Mouse (Mus musculus) erythroblast, adult 5-6 weeks (primary cell): ENCODE measurements around the gene Nfatc2. TPM values are rescaled to one million over a fixed set of nuclear protein-coding genes. Genes with fewer than 3 reads are reported as not detected.

ENCODE experiments used
- ATAC-seq: replicated peaks from 2 replicates; pipeline ENCODE4 v1.8.0; 2016; ENCODE audit warnings: moderate number of reproducible peaks, mild to moderate bottlenecking, moderate TSS enrichment, inconsistent platforms; ENCODE audit not compliant: poor library complexity, low FRiP score, severe bottlenecking
- total RNA-seq, 2 experiments: library from RNA; stranded (forward) in 1 of 2; stranded (reverse) in 1 of 2; fragments of 150-400 nt in 1 of 2; fragments of 200-764, 138-1000 nt in 1 of 2; gene quantifications; 2 replicates each; pipeline versions ENCODE4 v1.2.3 to v1.2.4; 2015 to 2017; ENCODE audit warnings: low replicate concordance in 2 of 2

The Nfatc2 gene
- total RNA-seq, 2 experiments from 2014 or later = 0.43 to 6.5 TPM

DNA sequence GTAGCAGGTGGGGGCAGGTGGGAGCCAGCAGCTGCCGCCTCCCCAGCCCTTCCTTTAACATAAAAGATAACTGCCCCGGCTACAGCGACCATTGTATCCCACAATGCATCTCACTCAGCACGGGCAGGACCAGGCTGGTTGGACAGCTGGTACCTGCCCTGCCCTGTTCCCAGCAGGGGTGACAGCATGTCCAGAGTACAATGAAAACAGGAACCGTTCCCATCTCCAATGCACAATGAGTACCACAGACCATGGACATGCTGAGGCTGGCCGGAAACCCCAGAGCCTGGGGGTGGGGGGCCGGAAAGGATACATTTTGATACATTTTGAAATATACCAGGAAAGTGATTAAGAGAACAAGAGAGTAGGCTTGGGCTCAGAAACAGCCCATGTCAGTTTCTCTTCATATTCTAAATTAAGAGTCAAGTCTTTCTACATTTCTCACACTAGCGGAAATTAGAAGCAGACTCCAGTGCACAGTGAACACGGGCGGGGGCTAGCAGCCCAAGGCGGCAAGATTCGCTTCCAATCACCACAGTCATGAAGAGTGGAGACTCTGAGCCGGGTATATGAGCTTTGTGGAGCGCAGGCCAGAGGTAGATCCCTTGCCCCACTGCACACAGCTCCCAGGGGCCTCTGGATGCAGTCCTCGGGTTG, 55.4 kb downstream of the Nfatc2 start:
- no peak for ATAC-seq

DNA sequence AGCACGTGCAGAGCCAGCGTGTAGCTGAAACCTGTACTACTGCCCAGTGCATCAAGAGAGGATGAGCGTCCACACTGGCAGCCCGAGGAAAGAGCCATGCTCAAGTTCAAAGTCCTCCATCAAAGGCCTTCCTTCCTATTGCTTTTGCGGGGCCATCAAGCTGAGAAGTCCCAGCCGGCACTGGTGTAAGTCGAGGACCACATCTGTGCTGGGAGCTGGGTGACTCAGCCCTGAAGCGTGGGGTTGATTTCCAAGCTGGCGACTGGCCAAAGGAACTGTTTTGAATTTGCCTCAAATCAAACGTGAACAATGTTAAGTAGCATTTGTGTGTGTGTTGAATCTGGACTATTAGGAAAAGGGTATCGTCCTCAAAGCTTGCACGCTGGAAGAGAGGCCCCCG, 57.4 kb downstream of the Nfatc2 start:
- ATAC-seq = no peak

DNA sequence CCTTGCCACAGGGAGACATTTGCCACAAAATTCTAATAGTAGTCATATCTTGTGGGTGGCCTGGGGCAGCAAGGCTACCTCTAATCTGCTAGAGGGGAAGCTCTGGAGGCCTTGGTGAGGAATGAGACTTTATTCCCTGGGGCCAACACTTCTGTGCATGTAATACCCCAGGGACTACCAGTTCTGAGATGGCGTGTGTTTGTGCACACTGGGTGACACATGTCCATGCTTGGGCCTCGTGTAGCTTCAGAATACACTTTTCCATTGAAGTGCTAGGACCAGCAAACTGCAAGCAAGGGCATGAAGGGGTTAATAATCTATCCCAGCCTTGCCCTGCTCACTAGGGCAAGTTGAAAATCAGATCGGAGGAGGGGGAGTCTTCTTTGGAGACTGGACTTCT, 58.4 kb downstream of the Nfatc2 start:
- no peak for ATAC-seq

DNA sequence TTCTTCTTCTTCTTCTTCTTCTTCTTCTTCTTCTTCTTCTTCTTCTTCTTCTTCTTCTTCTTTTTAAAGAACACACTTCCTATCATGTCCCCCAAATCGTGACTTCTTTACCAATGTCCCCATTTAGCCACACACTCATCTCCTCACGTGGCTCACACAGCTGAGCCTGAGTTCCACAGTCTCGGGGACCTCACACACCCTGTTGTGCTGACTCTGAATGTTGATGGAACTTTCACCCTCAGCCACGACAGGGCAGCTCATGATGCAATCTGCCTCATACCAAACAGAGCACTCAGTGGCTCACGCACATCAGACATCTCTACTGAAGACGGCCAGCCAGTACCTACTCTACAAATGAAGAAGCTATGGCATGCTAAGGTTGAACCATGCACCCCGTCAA, 60.2 kb downstream of the Nfatc2 start:
- ATAC-seq = no peak

DNA sequence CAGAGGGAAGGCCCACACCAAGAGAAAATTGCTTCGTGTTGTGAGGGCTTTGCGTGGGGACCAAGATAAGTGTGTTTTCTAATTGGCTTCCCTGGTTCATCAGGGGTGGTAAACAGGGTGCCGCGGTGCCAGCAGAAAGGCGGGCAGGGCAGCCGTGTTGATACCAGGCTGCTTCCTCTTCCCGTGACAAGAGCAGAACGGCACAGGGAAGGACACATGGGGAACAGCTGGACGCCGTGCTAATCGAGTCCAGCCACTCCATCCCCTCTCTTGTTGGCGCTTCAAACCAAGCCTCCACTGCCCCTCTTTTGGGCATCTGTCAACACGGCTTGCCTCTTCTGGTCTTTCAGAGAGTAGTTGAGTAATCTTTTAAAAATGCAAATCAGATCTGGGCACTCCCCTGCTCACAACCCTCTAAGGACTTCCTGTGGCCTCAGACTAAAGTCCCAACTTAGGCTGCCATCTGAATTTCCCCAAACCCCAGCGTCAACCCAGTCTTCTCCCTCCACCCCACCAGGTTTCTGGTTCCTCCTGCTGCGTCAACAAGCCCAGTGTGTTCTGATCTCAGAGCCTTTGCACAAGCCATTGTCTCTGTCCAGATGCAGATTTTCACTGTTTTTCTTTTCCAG, 61.7 kb downstream of the Nfatc2 start:
- ATAC-seq = no peak

DNA sequence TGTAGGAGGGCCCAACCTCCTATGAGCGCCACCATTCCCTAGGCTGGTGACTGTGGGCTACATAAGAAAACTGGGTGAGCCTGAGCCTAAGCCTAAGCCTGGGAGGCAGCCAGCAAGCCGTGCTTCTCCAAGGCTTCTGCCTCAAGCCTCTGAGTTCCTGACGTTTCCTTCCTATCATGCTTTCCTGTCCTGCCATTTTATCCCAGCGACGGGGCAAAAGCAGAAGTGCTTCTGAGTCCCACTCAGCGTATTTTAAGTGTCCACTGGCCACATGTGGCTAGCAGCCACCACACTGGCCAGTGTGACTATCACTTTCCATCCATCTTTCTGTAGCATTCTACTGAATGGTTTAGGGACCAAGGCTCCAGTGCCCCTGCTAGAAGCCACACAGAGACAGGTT, 62.4 kb downstream of the Nfatc2 start:
- no peak for ATAC-seq

DNA sequence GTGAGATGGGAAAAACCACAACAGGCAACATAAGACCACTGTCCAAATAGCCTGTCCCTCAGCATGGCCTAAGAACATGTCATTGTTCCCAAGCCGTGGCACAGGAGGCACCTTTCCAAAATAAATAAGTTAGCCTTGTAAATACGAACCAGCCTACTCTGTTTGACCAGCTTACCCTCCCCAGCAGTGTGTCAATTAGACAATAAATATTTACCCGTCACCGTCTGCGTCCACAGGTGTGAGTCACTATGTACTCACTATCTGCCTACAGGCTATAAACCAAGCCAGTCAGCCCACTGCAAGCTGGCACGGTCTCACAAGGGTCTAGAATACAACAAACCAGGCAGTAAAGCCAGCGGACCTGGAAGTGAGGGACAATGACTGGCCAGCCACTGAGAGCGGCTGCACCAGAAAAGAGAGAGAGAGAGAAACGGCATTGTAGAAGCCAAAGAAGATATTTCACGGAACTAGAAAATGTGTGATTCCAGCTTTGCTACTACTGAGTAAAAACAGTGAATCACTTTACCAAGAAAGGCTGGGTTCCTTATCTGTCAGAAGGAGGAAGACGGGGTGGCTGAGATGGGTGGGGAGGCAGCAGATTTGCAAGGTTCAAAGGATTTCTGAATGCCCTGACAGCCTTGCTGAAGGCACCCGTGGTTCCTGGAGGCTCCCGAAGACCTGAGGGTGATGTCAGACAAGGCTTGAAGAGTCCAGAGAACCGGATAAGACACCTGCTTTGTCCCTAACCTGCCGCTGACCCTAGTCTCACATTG, 69.2 kb downstream of the Nfatc2 start:
- no peak for ATAC-seq

DNA sequence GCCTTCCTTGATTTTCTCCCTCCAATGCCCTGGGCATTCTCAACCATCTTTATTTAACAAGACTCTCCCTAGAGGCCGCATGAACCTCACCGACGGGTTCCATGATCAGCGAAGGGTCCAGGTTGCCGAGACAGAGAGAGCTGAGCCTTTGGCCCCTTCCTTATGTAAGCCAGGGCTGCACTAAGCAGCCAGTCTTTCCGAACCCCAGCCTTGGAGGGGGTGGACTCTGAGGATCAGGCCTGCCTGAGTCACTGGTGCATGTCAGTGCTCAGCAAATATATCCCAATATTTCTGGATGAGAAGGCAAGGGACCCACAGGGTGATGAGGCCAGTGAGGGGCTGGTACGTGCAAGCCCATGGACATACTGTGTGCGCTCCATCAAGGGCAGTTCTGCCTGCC, 72.9 kb downstream of the Nfatc2 start:
- no peak for ATAC-seq

DNA sequence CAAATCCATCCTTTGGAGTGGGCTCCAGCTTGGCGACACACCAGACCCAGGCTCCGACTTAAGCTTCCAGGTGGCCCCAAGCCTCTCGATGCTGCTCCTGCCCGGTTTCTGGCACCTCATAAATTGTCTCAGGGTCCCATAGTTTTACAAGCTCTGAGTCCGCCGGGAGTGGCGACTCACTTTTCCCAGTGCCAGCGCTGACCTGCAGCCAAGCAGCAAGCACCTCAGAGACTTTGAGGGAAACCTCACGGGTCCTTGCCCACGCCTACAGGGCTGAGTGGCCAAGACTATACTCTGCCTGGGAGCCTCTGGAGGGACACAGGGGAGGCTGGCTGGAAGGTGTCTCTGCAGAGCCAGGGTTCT, 74.0 kb downstream of the Nfatc2 start:
- no peak for ATAC-seq

DNA sequence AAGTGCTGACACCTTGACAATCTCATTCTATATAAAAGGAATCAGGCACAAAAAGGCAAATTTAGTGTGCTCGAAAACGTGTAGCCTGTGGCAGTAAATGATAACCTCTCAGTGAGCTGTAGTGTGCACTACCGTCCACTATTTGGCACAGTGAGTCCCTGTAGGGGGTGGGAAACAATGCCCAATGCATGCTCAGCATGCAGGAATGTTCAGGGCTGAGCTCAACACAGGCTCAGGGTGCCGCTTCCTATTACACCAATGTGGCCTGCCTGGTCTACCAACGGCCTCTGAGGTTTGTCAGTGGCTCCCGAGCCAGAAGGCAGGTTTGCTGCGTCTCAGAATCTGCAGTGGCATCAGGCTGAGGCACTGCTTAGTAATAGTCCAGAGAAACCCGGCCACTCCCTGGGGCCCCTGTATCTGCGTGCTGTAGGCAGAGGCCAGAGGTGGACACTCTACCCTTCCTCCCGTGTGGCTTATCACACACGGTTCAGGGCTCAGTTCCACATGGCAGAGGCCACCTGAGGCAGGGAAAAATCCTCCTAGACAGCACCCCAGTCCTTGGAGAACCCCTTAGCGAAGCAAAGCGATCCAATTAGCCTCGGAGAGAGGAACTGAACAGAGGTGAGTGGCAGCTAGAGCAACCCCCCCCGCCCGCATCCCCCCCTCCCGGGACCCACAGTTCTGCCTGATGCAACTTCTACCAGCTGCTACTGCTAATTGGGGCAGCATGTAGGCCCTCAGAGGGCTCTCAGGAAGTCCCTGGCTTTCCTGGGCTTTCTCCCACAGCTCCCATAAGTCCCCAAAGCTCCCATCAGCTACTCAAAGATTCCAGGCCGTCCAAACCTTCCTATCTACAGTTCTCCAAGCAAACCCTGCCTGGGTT, 74.7 kb downstream of the Nfatc2 start:
- no peak for ATAC-seq

DNA sequence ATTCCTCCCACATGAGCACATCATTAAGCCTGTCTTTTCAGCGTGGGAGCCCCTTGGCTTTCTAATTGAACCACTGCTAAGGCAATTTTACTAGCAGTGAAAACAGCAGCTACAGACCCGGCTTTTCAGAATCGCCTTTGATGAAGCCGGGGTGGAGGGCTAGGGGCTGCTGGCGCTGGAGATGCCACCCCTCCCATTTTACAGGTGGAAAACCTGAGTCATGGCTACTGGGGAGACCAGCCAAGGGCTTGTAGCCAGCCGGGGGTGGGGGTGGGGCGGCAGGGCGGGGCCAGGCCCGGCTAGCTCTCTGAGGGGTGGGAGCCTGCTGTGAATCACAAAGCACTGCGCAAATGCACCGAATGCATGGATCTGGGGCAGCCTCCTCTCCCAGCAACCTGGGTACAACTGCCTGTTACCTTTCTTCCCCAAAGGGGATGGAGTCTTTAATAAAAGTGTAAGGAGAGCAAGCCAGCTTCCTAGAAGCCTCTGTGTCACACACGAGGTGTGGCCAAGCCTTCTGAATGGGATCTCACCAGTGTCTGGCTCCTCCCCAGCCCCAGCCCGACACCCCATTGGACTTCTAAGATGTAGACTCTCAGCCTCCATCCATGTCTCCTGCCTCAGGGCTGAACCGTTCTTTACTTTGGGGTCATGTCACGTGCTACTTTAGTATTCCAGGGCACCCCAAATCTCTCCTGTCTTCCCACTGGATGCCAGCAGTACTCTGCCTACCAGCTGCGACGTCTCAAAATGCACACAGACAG, 75.9 kb downstream of the Nfatc2 start:
- no peak for ATAC-seq

DNA sequence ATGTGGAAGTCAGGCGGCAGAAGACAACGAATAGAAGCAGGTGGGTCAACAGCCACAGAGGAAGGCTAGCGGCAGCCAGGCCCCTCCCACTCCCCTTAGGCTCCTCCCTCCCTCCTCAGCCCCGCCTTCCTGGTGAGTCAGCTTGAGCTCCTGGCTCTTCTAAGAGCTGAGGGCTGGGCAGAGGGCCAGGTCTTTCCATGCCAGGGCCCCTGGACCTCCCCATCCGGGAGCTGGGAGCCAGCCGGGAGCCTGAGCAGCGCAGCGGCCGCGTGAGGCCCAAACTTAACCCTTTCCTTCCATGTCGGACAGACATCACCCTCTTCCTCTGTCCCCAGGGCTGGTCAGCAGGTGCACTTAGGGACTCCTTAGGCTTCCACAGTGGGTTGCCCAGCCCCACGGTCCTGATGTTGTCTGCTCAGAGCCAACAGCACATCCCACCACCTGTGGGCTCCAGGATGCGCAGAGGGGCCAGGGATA, 76.5 kb downstream of the Nfatc2 start:
- ATAC-seq = no peak

DNA sequence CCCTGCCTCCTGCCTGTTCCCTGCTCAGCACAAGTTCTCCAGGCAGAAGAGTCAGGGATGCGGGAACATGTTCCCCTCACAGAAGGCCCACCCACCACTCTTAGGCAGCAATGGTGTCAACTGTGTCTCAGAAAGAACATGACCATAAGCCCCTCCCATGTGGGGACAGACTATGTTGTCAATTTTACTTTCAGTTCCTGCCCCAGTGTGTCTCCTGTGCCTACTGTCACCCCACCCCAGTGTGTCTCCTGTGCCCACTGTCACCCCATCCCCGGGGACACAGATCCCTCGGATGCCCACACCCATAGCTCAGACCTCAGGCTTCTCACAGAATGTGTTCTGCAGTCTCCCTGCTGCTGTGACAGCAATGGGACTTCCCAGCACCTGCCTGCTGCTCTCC, 79.2 kb downstream of the Nfatc2 start:
- ATAC-seq = no peak

DNA sequence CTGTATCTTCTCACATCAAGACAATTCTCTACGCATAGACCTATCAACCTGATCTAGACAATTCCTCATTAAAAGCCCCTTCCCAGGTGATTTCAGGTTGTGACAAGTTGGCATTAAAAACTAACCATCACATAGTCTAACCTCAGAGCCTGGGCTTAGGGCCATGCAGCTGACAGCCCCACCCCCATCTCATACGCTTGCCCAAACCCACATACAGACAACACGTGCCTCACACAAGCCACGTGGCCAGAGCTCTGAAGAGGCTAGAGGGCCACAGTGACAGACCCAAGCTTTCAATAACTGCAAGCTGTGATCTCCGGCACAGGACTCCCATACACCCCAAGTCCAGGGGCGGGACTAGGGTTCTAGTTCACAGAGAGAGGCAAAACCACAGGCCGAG, 80.7 kb downstream of the Nfatc2 start:
- ATAC-seq = no peak

DNA sequence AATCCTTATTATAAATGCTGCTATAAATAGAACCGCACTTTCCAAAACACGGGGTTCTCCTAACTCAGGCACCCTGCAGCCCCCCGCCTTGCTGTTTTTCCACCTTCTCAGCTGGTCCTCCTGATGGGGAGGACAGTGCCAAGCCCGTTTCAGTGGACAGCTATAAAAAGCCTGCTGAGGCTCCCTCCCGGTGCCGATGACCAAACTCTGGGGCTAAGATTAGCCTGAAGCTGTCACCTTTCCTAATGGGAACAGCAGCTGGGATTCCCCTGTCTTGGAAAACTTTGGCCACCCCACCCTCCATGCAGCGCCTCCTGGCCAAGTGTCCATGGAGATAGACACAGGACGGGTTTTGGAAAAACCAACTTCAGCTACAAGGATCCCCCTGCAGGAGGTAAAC, 81.9 kb downstream of the Nfatc2 start:
- ATAC-seq = no peak

DNA sequence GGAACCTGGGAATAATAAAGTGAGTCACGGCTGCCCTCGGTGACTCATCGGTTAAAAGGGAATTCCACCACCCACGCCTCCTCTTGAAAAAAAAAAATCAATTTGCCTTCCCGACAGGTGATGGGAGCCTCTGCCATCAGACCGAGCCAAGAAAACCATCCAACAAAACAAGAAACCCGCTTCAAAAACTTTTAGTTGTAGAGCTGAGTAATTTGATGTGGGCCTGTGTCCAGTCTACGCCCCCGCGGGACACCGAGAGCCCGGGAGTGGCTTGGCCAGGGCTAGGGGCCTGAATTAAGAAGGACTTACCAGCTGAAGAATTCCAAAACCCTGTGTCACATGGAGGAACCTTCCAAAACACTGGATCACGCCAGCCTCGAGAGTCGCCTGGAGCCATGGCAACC, 83.2 kb downstream of the Nfatc2 start:
- no peak for ATAC-seq

DNA sequence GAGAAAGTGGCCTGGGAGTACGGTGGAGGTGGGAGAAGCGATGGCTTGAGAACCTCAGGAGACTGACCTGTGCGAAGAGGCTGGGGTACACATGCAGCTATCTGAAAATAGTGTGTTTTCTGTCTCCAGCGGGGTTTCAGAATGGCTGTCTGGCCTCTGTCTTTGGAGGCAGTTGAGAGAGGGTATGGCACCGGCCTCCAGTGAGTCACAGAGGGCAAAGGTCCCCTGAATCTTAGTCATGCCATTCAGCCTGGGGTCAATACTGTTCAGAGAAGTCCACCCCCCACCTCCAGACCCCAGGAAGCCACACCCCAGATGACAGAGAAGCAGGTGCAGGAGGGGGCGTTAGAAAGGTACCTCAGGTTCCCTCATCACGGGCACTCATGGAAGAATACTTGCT, 83.7 kb downstream of the Nfatc2 start:
- ATAC-seq = no peak

DNA sequence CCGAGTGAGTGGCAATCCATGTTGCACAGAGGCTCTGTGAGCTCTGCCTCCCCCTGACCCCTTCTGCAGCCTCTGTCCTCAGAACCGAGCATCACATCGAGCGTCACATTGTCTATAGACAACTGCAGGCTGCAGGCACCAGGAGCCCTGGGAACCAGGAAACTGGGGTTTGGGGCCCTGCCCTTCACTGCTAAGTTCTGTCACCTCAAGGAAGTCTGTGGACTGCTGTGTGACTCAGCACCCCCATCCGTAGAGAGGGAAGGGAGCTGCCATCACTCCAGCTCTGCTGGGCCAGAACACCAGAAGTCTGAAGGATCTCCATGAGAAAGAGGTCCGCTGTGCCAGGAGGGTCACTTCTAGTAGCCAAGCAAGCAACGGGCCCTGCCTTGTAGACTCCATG, 84.7 kb downstream of the Nfatc2 start:
- ATAC-seq = no peak

DNA sequence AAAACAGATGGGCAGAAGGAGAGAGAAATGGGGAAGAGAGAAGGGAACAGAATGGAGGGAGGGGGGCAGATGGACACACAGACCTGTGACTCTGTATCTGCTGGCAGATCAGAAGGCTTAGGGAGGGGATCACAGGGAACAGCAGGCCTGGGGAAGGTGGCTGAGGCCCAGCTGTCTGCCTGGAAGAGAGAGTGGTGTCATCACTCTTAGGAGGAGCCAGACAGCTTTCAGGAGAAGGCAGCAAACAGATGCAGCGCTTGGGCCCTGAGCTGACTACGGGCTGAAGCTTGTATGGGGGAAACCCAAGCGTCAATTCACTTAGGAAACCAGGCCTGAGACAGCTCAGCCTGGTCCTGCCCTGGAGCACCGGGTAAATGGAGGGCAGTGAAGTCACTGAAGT, 86.0 kb downstream of the Nfatc2 start:
- no peak for ATAC-seq

DNA sequence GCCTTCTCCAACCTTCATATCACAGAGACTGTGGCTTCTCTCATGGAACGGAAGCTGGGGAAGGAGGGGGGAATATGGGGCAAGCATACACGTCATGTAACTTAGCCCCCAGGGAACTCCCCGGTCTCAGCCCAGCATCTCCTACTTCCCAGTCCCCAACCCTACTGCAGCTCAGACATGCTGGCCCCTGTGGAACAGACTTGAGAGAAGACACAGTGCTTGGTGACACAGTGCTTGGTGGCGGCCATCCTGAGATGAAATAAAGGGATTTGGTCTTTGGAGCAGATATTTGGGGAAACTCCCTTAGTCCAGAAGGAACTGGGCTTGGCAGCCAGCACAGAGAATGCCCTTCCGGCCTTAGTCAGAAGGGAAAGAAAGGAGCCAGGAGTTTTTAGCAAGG, 87.3 kb downstream of the Nfatc2 start:
- ATAC-seq = no peak
